Mouse (Mus musculus) bone marrow, adult 2 months (tissue): ENCODE measurements at regions not wholly inside any gene's neighbourhood (a gene's known extent, or its start where the extent isn't known, plus 50 kb on each side); places are given as distances from the start of the nearest gene placed in this dataset.

Experiments used
- H3K27ac ChIP-seq: fragments of 200-500 bp; 2 replicates; pipeline ENCODE4 v1.5.1; 2012; ENCODE audit warnings: low read depth, mild to moderate bottlenecking, control low read depth, inconsistent platforms, low read length; ENCODE audit not compliant: control insufficient read depth, poor library complexity, insufficient read depth
- H3K4me1 ChIP-seq: fragments of 200-500 bp; 2 replicates; pipeline ENCODE4 v1.6.1; 2011; ENCODE audit warnings: low read length; ENCODE audit not compliant: control insufficient read depth, insufficient read depth
- H3K4me3 ChIP-seq: fragments of 200-500 bp; replicated peaks from 2 replicates; pipeline ENCODE3; 2011; ENCODE audit warnings: mild to moderate bottlenecking, low read depth, low read length, control low read depth; ENCODE audit not compliant: control insufficient read depth
- CTCF ChIP-seq: fragments of 200-500 bp; IDR thresholded peaks from 2 replicates; pipeline ENCODE4 v1.5.1; 2011; ENCODE audit warnings: low read length, control low read depth; ENCODE audit not compliant: control insufficient read depth, insufficient read depth
- POLR2A ChIP-seq: fragments of 200-500 bp; IDR thresholded peaks from 2 replicates; pipeline ENCODE4 v1.6.1; 2011; ENCODE audit warnings: low read depth, mild to moderate bottlenecking, control low read depth, low read length, borderline replicate concordance; ENCODE audit not compliant: control insufficient read depth
- WGBS: fragments of 180-500 bp; shearing (Covaris S2); methylation state at CpG from one replicate; pipeline ENCODE4 v1.1.7; 2018; 5-methylcytosine and 5-hydroxymethylcytosine counted together

GRCm38 (mm10) chr17:79152823-79153222 is 101.1 kb downstream of the Qpct start:
- Histone ChIP-seq H3K4me1 (no peaks in the 10 kb centered on the region), H3K27ac (no peak overlapping the region), H3K4me3 (no peak overlapping the region)
- TF ChIP-seq POLR2A, result no peak
- WGBS, result 84% methylated on average over 3 of the region's 3 CpGs

GRCm38 (mm10) chr17:79147883-79148282 is 96.2 kb downstream of the Qpct start:
- no peak overlapping the region for H3K4me3 ChIP-seq
- no peaks in the 10 kb centered on the region for H3K4me1 ChIP-seq
- TF ChIP-seq CTCF, result no peak
- TF ChIP-seq POLR2A, result no peak
- whole genome bisulfite sequencing, result 80% methylated on average over 3 of the region's 3 CpGs
- H3K27ac ChIP-seq, result no peak overlapping the region

GRCm38 (mm10) chr17:79144913-79145625 is 93.4 kb downstream of the Qpct start:
- no peaks in the 10 kb centered on the region for H3K4me1 ChIP-seq
- TF ChIP-seq CTCF (no peak), POLR2A (no peak)
- H3K27ac ChIP-seq, result no peak overlapping the region
- 88% methylated on average over 2 of the region's 2 CpGs for WGBS
- no peak overlapping the region for H3K4me3 ChIP-seq

GRCm38 (mm10) chr17:79143031-79143430 is 91.3 kb downstream of the Qpct start:
- WGBS, result 41% methylated on average over 1 of the region's 1 CpGs
- Histone ChIP-seq H3K27ac (no peak overlapping the region), H3K4me3 (no peak overlapping the region), H3K4me1 (no peaks in the 10 kb centered on the region)
- TF ChIP-seq CTCF (no peak), POLR2A (no peak)
